Mouse (Mus musculus) liver, embryonic 13.5 days (tissue): ENCODE data around the gene Igbp1. TPM values are rescaled to one million over a fixed set of nuclear protein-coding genes. Genes with fewer than 3 reads are reported as not detected.

ENCODE experiments used
- ATAC-seq: fragments of 200-750 bp; cut with Nextera tagmentation; 2 replicates; pipeline ENCODE4 v1.8.0; 2017; ENCODE audit warnings: low read depth, mild to moderate bottlenecking, moderate number of reproducible peaks, moderate library complexity
- DNase-seq: peaks from one replicate; pipeline ENCODE4 v3.0.0; 2022
- H3K27ac ChIP-seq: fragments of 300-500 bp; sonication (generic); 2 replicates; pipeline ENCODE4 v1.5.1; 2015; ENCODE audit warnings: moderate library complexity, mild to moderate bottlenecking, inconsistent platforms
- H3K27me3 ChIP-seq: fragments of 300-500 bp; sonication (generic); 2 replicates; pipeline ENCODE4 v1.6.1; 2015; ENCODE audit warnings: mild to moderate bottlenecking, inconsistent platforms
- H3K36me3 ChIP-seq: fragments of 300-500 bp; sonication (generic); 2 replicates; pipeline ENCODE4 v1.6.1; 2015; ENCODE audit warnings: mild to moderate bottlenecking, inconsistent platforms
- H3K4me1 ChIP-seq: fragments of 300-500 bp; sonication (generic); replicated peaks from 2 replicates; pipeline ENCODE4 v1.6.1; 2015; ENCODE audit warnings: inconsistent platforms
- H3K4me2 ChIP-seq: fragments of 300-500 bp; sonication (generic); 2 replicates; pipeline ENCODE4 v1.6.1; 2015; ENCODE audit warnings: inconsistent platforms, mild to moderate bottlenecking, moderate library complexity
- H3K4me3 ChIP-seq: fragments of 300-500 bp; sonication (generic); replicated peaks from 2 replicates; pipeline ENCODE4 v1.5.1; 2015; ENCODE audit warnings: mild to moderate bottlenecking, inconsistent platforms
- H3K9ac ChIP-seq: fragments of 300-500 bp; sonication (generic); 2 replicates; pipeline ENCODE4 v1.6.1; 2015; ENCODE audit warnings: mild to moderate bottlenecking, inconsistent platforms
- H3K9me3 ChIP-seq: fragments of 300-500 bp; sonication (generic); replicated peaks from 2 replicates; pipeline ENCODE4 v1.6.1; 2016; ENCODE audit warnings: inconsistent platforms
- WGBS: fragments of 180-500 bp; shearing (Covaris S2); methylation state at CpG from one replicate; pipeline ENCODE4 v1.1.7; 2015; ENCODE audit not compliant: insufficient replicate concordance; 5-methylcytosine and 5-hydroxymethylcytosine counted together
- polyA plus RNA-seq: library from polyadenylated mRNA; unstranded; fragments of >200 nt; fragmentation: Nextera tagmentation; extraction: Ambion mirVana; gene quantifications from 2 replicates; pipeline ENCODE4 v1.2.1, GENCODE M21; 2015

Igbp1 gene
- polyA plus RNA-seq: 17.5 and 20.3 TPM in 2 replicates

- Histone ChIP-seq H3K27ac (no peak within 1 kb of the TSS), H3K4me2 (peak within 1 kb of the TSS; percentile 66), H3K4me1 (0 out of 2 replicates have a peak, but pooled peaks cover 10% of the 10 kb centered on the region), H3K36me3 (no peaks in the 10 kb centered on the region), H3K27me3 (no peaks in the 10 kb centered on the region; the same call in 1 of the 2 replicates), H3K9ac (peak within 1 kb of the TSS; percentile 72), H3K4me3 (peak within 1 kb of the TSS; percentile 68), H3K9me3 (no peaks in the 10 kb centered on the region)
- DNase-seq (peak; percentile 57), ATAC-seq (peak; percentile 91)
- WGBS: 12% methylated on average over 32 of the region's 32 CpGs
Measured at GRCm38 (mm10) chrX:100494068-100494978, at the start of gene Igbp1. Gene Igbp1 (plus strand): TSS chrX:100494291.

GRCm38 (mm10) chrX:100468047-100468446 is 26.0 kb upstream of the Igbp1 start:
- ATAC-seq: no peak
- H3K4me3 ChIP-seq: no peak overlapping the region
- whole genome bisulfite sequencing: 26% methylated on average over 4 of the region's 4 CpGs

GRCm38 (mm10) chrX:100470126-100470525 is 24.0 kb upstream of the Igbp1 start:
- Histone ChIP-seq H3K9ac (no peak overlapping the region), H3K9me3 (no peaks in the 10 kb centered on the region), H3K4me1 (peaks cover 3% of the 10 kb centered on the region), H3K27me3 (no peaks in the 10 kb centered on the region; the same call in 1 of the 2 replicates), H3K4me2 (no peak overlapping the region), H3K4me3 (no peak overlapping the region), H3K27ac (no peak overlapping the region), H3K36me3 (no peaks in the 10 kb centered on the region)
- ATAC-seq (no peak), DNase-seq (no peak)
- 77% methylated on average over 3 of the region's 3 CpGs for WGBS

More at GRCm38 (mm10) chrX:100468047-100468446, 26.0 kb upstream of the Igbp1 start:
- Histone ChIP-seq H3K4me1 (no peaks in the 10 kb centered on the region), H3K27me3 (no peaks in the 10 kb centered on the region; the same call in 1 of the 2 replicates), H3K4me2 (no peak overlapping the region), H3K36me3 (no peaks in the 10 kb centered on the region), H3K27ac (no peak overlapping the region), H3K9ac (no peak overlapping the region), H3K9me3 (no peaks in the 10 kb centered on the region)
- no peak for DNase-seq

GRCm38 (mm10) chrX:100471491-100471890 is 22.6 kb upstream of the Igbp1 start:
- no peaks in the 10 kb centered on the region; the same call in 1 of the 2 replicates for H3K27me3 ChIP-seq
- no peaks in the 10 kb centered on the region for H3K9me3 ChIP-seq
- H3K4me2 ChIP-seq: no peak overlapping the region
- WGBS: 59% methylated on average over 3 of the region's 3 CpGs
- no peaks in the 10 kb centered on the region for H3K36me3 ChIP-seq
- H3K27ac ChIP-seq: no peak overlapping the region
- peaks cover 11% of the 10 kb centered on the region for H3K4me1 ChIP-seq
- DNase-seq (no peak), ATAC-seq (no peak)
- no peak overlapping the region for H3K4me3 ChIP-seq
- H3K9ac ChIP-seq: no peak overlapping the region

- Histone ChIP-seq H3K36me3 (no peaks in the 10 kb centered on the region), H3K27me3 (no peaks in the 10 kb centered on the region; the same call in 1 of the 2 replicates), H3K9me3 (no peaks in the 10 kb centered on the region), H3K9ac (no peak overlapping the region), H3K4me3 (no peak overlapping the region), H3K27ac (0 out of 2 replicates have a peak overlapping the region, but pooled peaks have one; percentile 36), H3K4me2 (no peak overlapping the region), H3K4me1 (peaks cover 11% of the 10 kb centered on the region)
- ATAC-seq: peak; percentile 81
- DNase-seq: no peak
- WGBS: 39% methylated on average over 4 of the region's 4 CpGs
Measured at GRCm38 (mm10) chrX:100475569-100476223, 18.4 kb upstream of the Igbp1 start.

- Histone ChIP-seq H3K4me3 (no peak overlapping the region), H3K4me2 (no peak overlapping the region), H3K36me3 (no peaks in the 10 kb centered on the region), H3K27ac (no peak overlapping the region), H3K9ac (no peak overlapping the region), H3K4me1 (peaks cover 6% of the 10 kb centered on the region), H3K9me3 (no peaks in the 10 kb centered on the region), H3K27me3 (no peaks in the 10 kb centered on the region)
- 24% methylated on average over 3 of the region's 3 CpGs for WGBS
- ATAC-seq (peak; percentile 84), DNase-seq (peak; percentile 36)
Measured at GRCm38 (mm10) chrX:100480317-100480716, 13.8 kb upstream of the Igbp1 start.

GRCm38 (mm10) chrX:100493500-100494067 is 507 bp upstream of the Igbp1 start:
- WGBS: 15% methylated on average over 22 of the region's 22 CpGs
- H3K27ac ChIP-seq: no peak overlapping the region
- no peaks in the 10 kb centered on the region for H3K9me3 ChIP-seq
- peak overlapping the region; percentile 66 for H3K4me2 ChIP-seq
- H3K4me1 ChIP-seq: 0 out of 2 replicates have a peak, but pooled peaks cover 10% of the 10 kb centered on the region
- H3K9ac ChIP-seq: peak overlapping the region; percentile 72
- H3K27me3 ChIP-seq: no peaks in the 10 kb centered on the region; the same call in 1 of the 2 replicates
- ATAC-seq (peak; percentile 61), DNase-seq (no peak)
- H3K4me3 ChIP-seq: peak overlapping the region; percentile 68
- H3K36me3 ChIP-seq: no peaks in the 10 kb centered on the region

GRCm38 (mm10) chrX:100504175-100504851 is 10.2 kb downstream of the Igbp1 start:
- H3K4me1 ChIP-seq: no peaks in the 10 kb centered on the region
- H3K27ac ChIP-seq: no peak overlapping the region
- no peak overlapping the region for H3K9ac ChIP-seq
- no peaks in the 10 kb centered on the region for H3K9me3 ChIP-seq
- 60% methylated on average over 5 of the region's 5 CpGs for WGBS
- no peak overlapping the region for H3K4me3 ChIP-seq
- peaks cover 3% of the 10 kb centered on the region; the same call in 1 of the 2 replicates for H3K27me3 ChIP-seq
- ATAC-seq (no peak), DNase-seq (no peak)
- H3K36me3 ChIP-seq: peaks cover 7% of the 10 kb centered on the region; the same call in 1 of the 2 replicates
- no peak overlapping the region for H3K4me2 ChIP-seq

- no peak for DNase-seq
- no peak for ATAC-seq
- Histone ChIP-seq H3K36me3 (peaks cover 7% of the 10 kb centered on the region; the same call in 1 of the 2 replicates), H3K27me3 (peaks cover 3% of the 10 kb centered on the region; the same call in 1 of the 2 replicates), H3K4me1 (no peaks in the 10 kb centered on the region), H3K4me2 (no peak overlapping the region), H3K9me3 (no peaks in the 10 kb centered on the region), H3K27ac (no peak overlapping the region), H3K9ac (no peak overlapping the region), H3K4me3 (no peak overlapping the region)
- 69% methylated on average over 4 of the region's 4 CpGs for WGBS
Measured at GRCm38 (mm10) chrX:100508164-100508563, 14.1 kb downstream of the Igbp1 start.

GRCm38 (mm10) chrX:100509921-100510320 is 15.8 kb downstream of the Igbp1 start:
- WGBS: 86% methylated on average over 3 of the region's 3 CpGs
- no peaks in the 10 kb centered on the region for H3K27me3 ChIP-seq
- no peak overlapping the region for H3K27ac ChIP-seq
- H3K9ac ChIP-seq: no peak overlapping the region
- no peaks in the 10 kb centered on the region for H3K9me3 ChIP-seq
- no peak overlapping the region for H3K4me2 ChIP-seq
- DNase-seq (no peak), ATAC-seq (no peak)
- no peaks in the 10 kb centered on the region for H3K4me1 ChIP-seq
- peaks cover 7% of the 10 kb centered on the region; the same call in 1 of the 2 replicates for H3K36me3 ChIP-seq
- no peak overlapping the region for H3K4me3 ChIP-seq
